Mouse (Mus musculus): Measurements from ENCODE around the gene Gm7682.
"Not testable (repeated sequence)": the region's sequence is repeated elsewhere in the genome, so short reads cannot be mapped to it uniquely, and the experiment has no call there.

Gene Gm7682

DNA sequence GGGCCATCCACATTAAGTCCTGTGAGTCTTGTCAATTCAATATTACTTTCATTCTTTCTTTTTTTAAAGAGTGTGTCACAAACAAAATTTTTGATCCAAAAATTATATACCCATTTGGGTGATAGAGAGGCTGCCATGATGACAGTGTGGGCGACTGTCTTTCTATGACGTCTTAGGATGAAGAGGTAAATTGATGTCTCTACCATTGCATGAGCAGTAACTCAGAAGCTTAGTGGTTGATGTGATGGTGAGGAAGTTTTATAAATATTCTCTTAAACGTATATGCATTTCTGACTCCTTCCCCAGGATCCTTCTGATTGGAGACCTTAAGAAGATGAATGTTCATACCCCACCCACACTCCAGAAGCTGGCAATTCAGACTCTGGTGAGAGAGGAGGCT is at the start of gene Gm7682:
Gene Gm7682 (plus strand): TSS at position 301 of the 400 bp plus-strand sequence.
- not testable (repeated sequence) for DNase-seq
